Mouse (Mus musculus): ENCODE measurements around the gene Melk. TPM values are rescaled to one million over a fixed set of nuclear protein-coding genes. Genes with fewer than 3 reads are reported as not detected.

Gene Melk
- polyA plus RNA-seq (2017; shearing (Covaris generic)) = 4.2 TPM

GRCm38 (mm10) chr4:44300781-44301750 is at the start of gene Melk:
TSS of gene Melk (plus strand) at chr4:44300876.

Other genes with a start within 250 kb of the Melk start
- gene Gne, start 216.7 kb upstream of the Melk start, polyA plus RNA-seq (2017; shearing (Covaris generic)) = 56.0 TPM
- 72.6 TPM for gene Rnf38, start 67.1 kb upstream of the Melk start, polyA plus RNA-seq (2017; shearing (Covaris generic))